Mouse (Mus musculus): ENCODE measurements around the gene Traf2. TPM values are rescaled to one million over a fixed set of nuclear protein-coding genes. Genes with fewer than 3 reads are reported as not detected.

Traf2 gene
- total RNA-seq, 2 experiments from 2014 or later: 16.1 to 18.3 TPM

GRCm38 (mm10) chr2:25500071-25500575 lies 46.6 kb downstream of the Traf2 start:
- intact Hi-C loops (cut with DNase I): no loop called here
- DNase-seq: peak in 1 of 2 experiments; percentile 18

GRCm38 (mm10) chr2:25498622-25499478 lies 47.9 kb downstream of the Traf2 start:
- intact Hi-C loops (cut with DNase I): loop anchor here (5.0 kb wide), 1 partner anchor 72 kb away; the partner anchor contains the start of gene Abca2
- DNase-seq: no peak

- DNase-seq: no peak
- intact Hi-C loops (cut with DNase I): loop anchor here (5.0 kb wide), 1 partner anchor 71 kb away; the partner anchor contains the start of gene Abca2
Measured at GRCm38 (mm10) chr2:25497846-25498575, 48.7 kb downstream of the Traf2 start.

- intact Hi-C loops (cut with DNase I): loop anchor here (5.0 kb wide), 1 partner anchor 69 kb away; the partner anchor contains the start of gene Abca2
- DNase-seq: no peak
Measured at GRCm38 (mm10) chr2:25496462-25496861, 50.3 kb downstream of the Traf2 start.

GRCm38 (mm10) chr2:25493476-25493961 lies 53.2 kb downstream of the Traf2 start, which contains the start of gene Lcn12:
Gene Lcn12, minus strand, starts transcription at chr2:25493911.
- DNase-seq: no peak
- intact Hi-C loops (cut with DNase I): no loop called here

GRCm38 (mm10) chr2:25492988-25493387 lies 53.8 kb downstream of the Traf2 start:
- intact Hi-C loops (cut with DNase I): no loop called here
- no peak for DNase-seq

DNA sequence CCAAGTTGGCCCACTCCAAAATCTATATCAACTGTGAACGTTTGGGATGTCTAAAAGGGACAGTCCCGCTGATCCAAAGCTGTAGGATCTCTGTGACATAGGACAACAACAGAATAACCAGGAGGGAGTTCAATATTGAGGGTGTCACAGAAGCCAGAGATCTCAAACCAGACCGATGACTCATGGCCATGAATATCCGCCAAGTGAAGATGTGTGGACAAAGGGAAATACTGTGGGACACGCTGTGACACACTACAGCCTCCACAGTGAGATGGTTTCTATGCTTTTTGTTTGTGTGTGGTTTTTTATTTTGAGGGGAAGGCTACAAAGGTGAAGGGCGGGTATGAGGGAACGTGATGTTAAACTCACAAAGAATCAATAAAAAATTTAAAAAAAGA lies 58.1 kb downstream of the Traf2 start:
- DNase-seq: no peak
- intact Hi-C loops (cut with DNase I): no loop called here

DNA sequence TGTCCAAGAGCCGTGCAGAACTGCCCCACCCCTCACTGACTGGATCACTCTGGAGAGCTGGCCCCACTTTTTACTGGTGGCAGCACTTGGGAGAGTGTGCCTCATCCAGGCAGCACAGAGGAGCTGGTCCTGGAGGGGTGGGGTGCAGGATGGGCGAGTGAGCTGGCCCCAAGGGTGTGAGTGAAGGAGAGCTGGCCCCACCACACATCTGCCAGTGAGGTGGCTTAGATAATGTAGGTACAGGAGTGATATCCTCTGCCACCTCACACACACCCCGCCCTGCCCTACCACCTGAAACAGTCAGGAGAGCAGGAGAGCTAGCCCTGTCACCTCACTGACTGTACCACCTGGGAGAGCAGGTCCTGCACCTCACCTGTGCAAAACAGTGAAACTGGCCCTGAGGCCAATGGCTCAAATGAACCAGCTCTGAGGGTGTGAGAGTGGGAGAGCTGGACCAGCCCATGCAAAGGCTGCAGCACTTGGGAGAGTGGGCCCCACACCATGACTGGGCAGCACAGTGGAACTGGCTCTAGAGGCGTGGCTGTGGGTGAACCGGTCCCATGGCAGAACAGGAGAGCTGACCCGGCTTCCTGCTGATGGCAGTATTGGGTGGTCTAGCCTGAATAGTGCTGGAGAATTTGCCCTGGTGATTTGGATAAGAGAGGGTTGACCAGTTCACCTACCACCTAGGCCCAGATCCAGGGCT lies 58.6 kb downstream of the Traf2 start:
- DNase-seq: no peak
- intact Hi-C loops (cut with DNase I): no loop called here

- intact Hi-C loops (cut with DNase I): no loop called here
- DNase-seq: no peak
Measured at GRCm38 (mm10) chr2:25484901-25485647, 61.7 kb downstream of the Traf2 start.

- intact Hi-C loops (cut with DNase I): loop anchor here (1.0 kb wide), 1 partner anchor 61 kb away; no protein-coding TSS in a partner anchor
- peak in 1 of 2 experiments; percentile 47 for DNase-seq
Measured at GRCm38 (mm10) chr2:25482969-25483368, 63.8 kb downstream of the Traf2 start.

- intact Hi-C loops (cut with DNase I): no loop called here
- no peak for DNase-seq
Measured at GRCm38 (mm10) chr2:25480541-25480940, 66.2 kb downstream of the Traf2 start.

GRCm38 (mm10) chr2:25479551-25480311 lies 67.0 kb downstream of the Traf2 start:
- intact Hi-C loops (cut with DNase I): no loop called here
- DNase-seq: no peak

GRCm38 (mm10) chr2:25477967-25478675 lies 68.6 kb downstream of the Traf2 start:
- DNase-seq: peak; percentile 47 to 61
- intact Hi-C loops (cut with DNase I): no loop called here

DNA sequence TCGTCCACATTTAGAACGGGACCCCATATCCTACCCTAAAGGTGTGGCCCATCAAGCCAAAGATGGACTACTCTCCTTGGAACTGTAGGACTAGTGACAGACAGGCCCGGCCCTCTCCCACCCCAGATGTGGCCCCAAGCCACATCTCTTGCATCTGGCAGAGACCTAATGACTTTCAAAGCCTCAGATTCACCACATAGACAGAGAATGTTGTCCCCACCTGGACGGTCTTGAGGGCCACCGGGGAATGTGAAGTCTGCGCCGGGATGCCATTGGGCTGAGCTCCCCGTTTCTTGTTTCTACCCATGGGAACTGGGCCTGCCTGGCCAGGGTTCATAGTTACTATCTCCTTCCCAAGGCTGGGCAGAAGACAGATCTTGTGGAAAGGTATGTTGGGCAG lies 69.2 kb downstream of the Traf2 start:
- intact Hi-C loops (cut with DNase I): no loop called here
- no peak for DNase-seq

DNA sequence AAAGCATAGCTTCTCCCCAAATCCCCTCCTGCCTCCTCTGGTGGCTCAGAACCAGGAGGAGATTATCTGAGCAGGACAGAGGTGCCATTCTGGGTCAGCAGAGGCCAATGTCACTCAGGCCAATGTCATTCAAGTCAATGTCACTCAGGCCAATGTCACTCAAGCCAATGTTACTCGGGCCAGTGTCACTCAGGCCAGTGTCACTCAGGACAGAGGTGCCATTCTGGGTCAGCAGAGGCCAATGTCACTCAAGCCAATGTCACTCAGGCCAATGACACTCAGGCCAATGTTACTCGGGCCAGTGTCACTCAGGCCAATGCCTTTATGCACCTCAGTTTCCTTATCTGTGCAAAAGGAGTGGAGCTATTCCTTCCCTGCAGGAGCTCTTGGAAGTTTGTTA lies 74.2 kb downstream of the Traf2 start:
- intact Hi-C loops (cut with DNase I): no loop called here
- DNase-seq: no peak

DNA sequence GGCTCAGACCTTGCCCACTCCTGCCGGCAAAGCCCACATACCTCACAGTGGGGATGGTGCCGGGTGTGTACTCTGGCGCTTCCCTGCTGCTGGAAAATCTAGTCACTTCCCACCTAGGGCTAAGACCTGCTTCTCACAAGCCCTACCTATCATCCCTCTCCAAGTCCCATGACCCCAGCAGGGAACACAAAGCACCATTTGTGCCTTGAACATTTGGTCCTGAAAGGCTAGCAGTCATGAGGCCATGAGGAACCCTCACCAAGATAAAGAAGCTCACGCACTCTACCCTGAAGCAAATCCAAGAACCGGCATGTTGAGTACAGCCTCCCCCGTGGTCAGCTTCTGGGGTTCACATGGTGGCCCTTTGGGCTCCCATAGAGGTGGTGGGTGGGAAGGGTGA lies 76.8 kb downstream of the Traf2 start, which contains the start of gene Ptgds:
Gene Ptgds (minus strand): TSS at position 78 of the 400 bp plus-strand sequence.
- DNase-seq: no peak
- intact Hi-C loops (cut with DNase I): no loop called here

DNA sequence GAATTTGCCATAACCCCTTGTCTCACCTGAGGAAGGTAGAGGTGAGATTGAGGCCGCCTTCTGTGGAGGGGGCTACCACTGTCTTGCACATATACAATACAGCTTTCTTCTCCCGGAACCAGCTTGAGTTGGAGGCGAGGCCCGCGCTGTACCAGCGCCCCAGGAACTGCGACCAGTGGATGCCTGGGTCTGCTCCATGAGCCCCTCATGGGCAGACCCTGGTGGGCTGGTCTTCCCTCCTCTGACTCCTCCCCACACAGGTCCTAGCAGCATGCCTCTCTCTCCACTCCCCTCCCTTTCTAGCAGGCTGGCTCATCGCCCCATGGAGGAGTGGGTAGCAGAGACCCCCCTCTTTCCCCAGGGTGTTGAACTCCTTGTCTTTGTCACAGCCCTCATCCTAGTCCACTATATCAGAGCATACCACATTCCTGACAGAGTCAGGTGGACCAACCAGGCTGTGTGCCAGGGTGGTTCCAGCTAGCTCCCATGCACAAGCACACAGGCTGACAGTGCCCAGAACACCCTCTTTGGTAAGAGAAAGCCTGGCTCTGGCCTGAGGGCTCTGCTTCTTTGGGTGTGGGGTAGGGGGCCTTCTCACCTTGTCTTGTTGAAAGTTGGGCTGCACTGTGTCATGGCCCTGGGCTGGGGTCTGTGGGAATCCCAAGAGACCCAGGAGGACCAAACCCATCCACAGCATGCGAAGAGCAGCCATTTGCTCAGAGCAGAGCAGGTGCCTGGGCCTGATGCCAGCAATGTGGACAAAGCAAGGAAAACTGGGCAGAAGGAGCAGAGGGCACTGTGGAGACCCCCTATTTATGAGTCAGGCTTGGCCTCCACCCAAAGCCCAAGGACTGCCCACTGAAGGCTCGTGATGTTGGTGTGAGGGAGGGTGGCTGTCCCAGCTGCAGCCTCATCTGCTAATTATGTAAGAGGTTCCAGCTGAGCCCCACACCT lies 77.5 kb downstream of the Traf2 start:
- peak; percentile 76 to 82 for DNase-seq
- intact Hi-C loops (cut with DNase I): no loop called here

All from heart, postnatal 10 days (tissue).